Mouse (Mus musculus) forebrain, postnatal 0 days (tissue): Measurements from ENCODE around the gene Gm13090. TPM values are rescaled to one million over a fixed set of nuclear protein-coding genes. Genes with fewer than 3 reads are reported as not detected.

Experiments
- ATAC-seq: fragments of 200-750 bp; cut with Nextera tagmentation; 2 replicates; pipeline ENCODE4 v1.8.0; 2017; ENCODE audit warnings: mild to moderate bottlenecking, moderate library complexity
- DNase-seq: peaks from one replicate; pipeline ENCODE4 v3.0.0-alpha.2; 2015
- H3K27ac ChIP-seq: fragments of 300-500 bp; sonication (generic); 2 replicates; pipeline ENCODE4 v1.5.1; 2014; ENCODE audit warnings: low read depth, mild to moderate bottlenecking, antibody characterized with exemption, low read length, moderate library complexity, mixed read lengths
- H3K27me3 ChIP-seq: fragments of 300-500 bp; sonication (generic); 2 replicates; pipeline ENCODE4 v1.6.1; 2014; ENCODE audit warnings: mild to moderate bottlenecking, low read length, mixed read lengths; ENCODE audit not compliant: insufficient read depth
- H3K36me3 ChIP-seq: fragments of 300-500 bp; sonication (generic); 2 replicates; pipeline ENCODE4 v1.6.1; 2014; ENCODE audit warnings: mild to moderate bottlenecking, moderate library complexity; ENCODE audit not compliant: insufficient read depth
- H3K4me1 ChIP-seq: fragments of 300-500 bp; sonication (generic); 2 replicates; pipeline ENCODE4 v1.6.1; 2014; ENCODE audit warnings: antibody characterized with exemption; ENCODE audit not compliant: insufficient read depth
- H3K4me2 ChIP-seq: fragments of 300-500 bp; sonication (generic); 2 replicates; pipeline ENCODE4 v1.6.1; 2014; ENCODE audit warnings: low read depth, mild to moderate bottlenecking, moderate library complexity
- H3K4me3 ChIP-seq: fragments of 300-500 bp; sonication (generic); 2 replicates; pipeline ENCODE4 v1.5.1; 2014; ENCODE audit warnings: low read depth, low read length, mixed read lengths
- H3K9ac ChIP-seq: fragments of 300-500 bp; sonication (generic); 2 replicates; pipeline ENCODE4 v1.6.1; 2014; ENCODE audit warnings: mild to moderate bottlenecking
- H3K9me3 ChIP-seq: fragments of 300-500 bp; sonication (generic); 2 replicates; pipeline ENCODE4 v1.6.1; 2016; ENCODE audit warnings: low read length
- CTCF ChIP-seq: sonication (generic); IDR thresholded peaks from 2 replicates; pipeline ENCODE4 v1.5.1; 2016; ENCODE audit warnings: antibody characterized with exemption, control low read depth, low read depth
- WGBS: fragments of 180-500 bp; shearing (Covaris S2); extraction: QIAGEN DNeasy Blood & Tissue Kit; methylation state at CpG from one replicate; pipeline ENCODE4 v1.1.7; 2014; 5-methylcytosine and 5-hydroxymethylcytosine counted together
- polyA plus RNA-seq: library from polyadenylated mRNA; unstranded; fragments of >200 nt; fragmentation: Nextera tagmentation; extraction: Ambion mirVana; gene quantifications from 2 replicates; pipeline ENCODE4 v1.2.1, GENCODE M21; 2015
- total RNA-seq: library from RNA; depleted of rRNA; stranded (reverse); fragments of >200 nt; gene quantifications from 2 replicates; pipeline ENCODE4 v1.2.3, GENCODE M21; 2014

The Gm13090 gene
- total and polyA plus RNA-seq, 2 experiments from 2014 or later, result not detected

DNA sequence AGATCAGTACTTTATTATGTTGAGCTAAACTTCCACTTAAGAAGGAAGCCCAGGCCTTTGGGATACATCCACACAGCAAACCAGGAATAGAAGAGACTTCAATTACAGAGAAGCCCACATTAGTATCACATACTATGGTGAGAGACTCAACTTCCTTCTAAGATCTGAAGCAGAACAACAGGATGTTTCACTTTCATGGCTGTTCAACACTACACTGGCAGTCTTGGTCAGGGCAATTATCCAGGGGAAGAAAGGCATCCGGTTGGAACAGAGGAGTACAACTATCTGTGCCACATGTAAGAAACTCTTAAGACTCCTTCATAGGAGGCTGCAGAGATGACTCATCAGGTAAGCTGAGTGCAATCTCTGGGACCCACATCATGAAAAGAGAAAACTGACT is 38.2 kb upstream of the Gm13090 start:
- Histone ChIP-seq H3K9me3 (no peaks in the 10 kb centered on the region), H3K4me3 (no peak overlapping the region), H3K27me3 (no peaks in the 10 kb centered on the region), H3K4me2 (no peak overlapping the region), H3K4me1 (peaks cover 1% of the 10 kb centered on the region; the same call in 1 of the 2 replicates), H3K27ac (no peak overlapping the region), H3K36me3 (peaks cover 53% of the 10 kb centered on the region), H3K9ac (no peak overlapping the region)
- WGBS, result 89% methylated on average over 1 of the region's 1 CpGs
- ATAC-seq, result no peak
- DNase-seq, result no peak
- TF ChIP-seq CTCF, result no peak

DNA sequence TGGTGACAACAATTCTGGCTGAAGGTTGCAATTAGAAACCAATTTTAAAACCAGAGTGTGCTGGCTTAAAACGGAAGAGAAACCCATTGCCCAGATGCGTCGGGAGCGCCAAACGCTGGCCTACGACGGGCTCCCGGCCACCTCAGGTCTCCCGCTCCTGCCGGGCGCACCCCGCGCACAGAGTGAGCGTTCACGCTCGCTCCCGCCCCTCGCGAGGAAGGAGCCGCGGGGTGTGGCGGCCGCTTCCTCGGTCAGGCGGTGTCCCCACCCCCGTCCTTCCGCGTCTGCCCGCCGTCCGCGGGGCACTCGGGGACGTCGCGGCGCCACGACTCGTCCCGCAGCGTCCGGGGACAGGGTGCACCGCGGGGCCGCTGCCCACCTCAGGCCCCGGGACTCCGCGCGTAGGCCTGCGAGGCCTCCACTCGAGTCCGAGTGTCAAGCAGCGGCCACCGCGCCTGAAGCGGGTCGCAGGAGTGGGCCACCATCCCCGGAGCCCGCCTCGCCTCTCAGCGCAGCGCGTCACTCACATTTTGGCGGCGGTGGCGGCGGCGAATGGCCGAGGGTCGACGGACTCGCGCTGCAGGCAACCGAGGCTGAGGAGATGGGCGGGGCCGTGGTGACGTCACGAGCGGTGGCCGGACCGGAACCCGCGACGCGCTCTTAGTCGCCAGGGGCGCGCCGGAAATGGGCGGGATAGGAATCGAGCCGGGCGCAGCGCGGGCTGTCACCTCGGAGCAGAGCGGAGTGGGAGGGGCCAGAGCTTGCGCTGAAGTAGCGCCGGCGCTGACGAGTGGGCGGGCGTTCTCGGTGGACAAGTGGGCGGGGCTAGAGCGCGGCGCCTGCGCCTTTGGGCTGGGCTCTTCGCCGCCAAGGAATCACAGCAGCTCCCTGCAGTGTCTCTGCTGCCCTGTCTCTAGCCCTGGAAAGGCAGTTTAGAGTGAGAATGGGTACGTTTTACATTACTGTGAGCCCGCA is 31.7 kb upstream of the Gm13090 start, which contains the start of gene Vamp3:
TSS of gene Vamp3 (minus strand) at position 617 of the 975 bp plus-strand sequence.
- Histone ChIP-seq H3K4me3 (peak within 1 kb of the TSS; percentile 94), H3K4me1 (peaks cover 11% of the 10 kb centered on the region), H3K9me3 (no peaks in the 10 kb centered on the region), H3K27ac (peak within 1 kb of the TSS; percentile 94), H3K4me2 (peak within 1 kb of the TSS; percentile 68), H3K27me3 (no peaks in the 10 kb centered on the region), H3K9ac (peak within 1 kb of the TSS; percentile 92), H3K36me3 (peaks cover 23% of the 10 kb centered on the region)
- peak; percentile 100 for DNase-seq
- WGBS, result under 1% methylated on average over 113 of the region's 114 CpGs
- no peak; the same call in 1 of the 2 replicates for TF ChIP-seq CTCF
- peak; percentile 99 for ATAC-seq

DNA sequence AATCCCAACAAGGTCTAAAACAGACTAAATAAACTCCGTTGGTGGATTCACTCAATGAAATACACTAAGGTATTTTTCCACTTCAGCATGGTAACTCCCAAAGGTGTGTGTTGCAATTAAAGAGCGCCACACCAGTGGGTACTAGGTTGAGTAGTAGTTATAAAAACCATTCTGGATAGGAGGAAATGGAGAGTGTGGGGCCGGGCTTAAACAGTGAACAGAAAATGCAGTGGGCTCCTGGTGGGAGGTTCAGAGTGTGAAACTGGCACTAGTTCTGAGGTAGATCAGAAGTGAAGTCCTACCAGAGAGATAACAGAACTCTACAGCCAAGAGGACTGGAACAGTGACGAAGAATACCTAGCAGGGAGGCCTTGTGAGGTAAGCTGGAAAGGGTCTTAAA is 30.7 kb upstream of the Gm13090 start:
- Histone ChIP-seq H3K9me3 (no peaks in the 10 kb centered on the region), H3K4me2 (peak overlapping the region; percentile 68), H3K9ac (0 out of 2 replicates have a peak overlapping the region, but pooled peaks have one; percentile 92), H3K4me1 (peaks cover 11% of the 10 kb centered on the region), H3K36me3 (peaks cover 24% of the 10 kb centered on the region), H3K27me3 (no peaks in the 10 kb centered on the region), H3K27ac (peak overlapping the region; percentile 94), H3K4me3 (no peak overlapping the region)
- DNase-seq (no peak), ATAC-seq (no peak)
- 75% methylated on average over 4 of the region's 4 CpGs for WGBS
- TF ChIP-seq CTCF, result no peak

DNA sequence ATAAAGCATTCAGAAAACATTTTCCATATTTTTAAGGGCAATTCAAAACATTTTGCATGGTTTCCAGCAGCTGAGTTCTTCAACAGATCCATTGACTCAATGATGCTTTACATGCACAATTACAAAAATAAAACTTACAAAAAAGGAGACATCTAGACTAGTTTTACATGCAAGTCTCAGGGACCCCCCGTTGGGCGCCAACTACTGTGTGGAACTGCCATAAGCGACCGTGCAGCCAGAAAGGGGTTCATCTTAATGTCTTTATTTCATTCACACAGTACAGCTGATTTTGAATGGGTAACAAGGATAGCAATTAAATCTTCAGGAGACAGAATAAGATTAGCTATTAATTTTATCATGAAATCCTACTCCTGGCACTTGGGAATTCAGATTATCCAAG is 29.8 kb upstream of the Gm13090 start:
- TF ChIP-seq CTCF, result no peak
- no peak overlapping the region for H3K4me3 ChIP-seq
- DNase-seq (no peak), ATAC-seq (no peak)
- no peak overlapping the region for H3K4me2 ChIP-seq
- WGBS, result 80% methylated on average over 4 of the region's 4 CpGs
- H3K36me3 ChIP-seq, result peaks cover 27% of the 10 kb centered on the region
- no peaks in the 10 kb centered on the region for H3K27me3 ChIP-seq
- H3K27ac ChIP-seq, result no peak overlapping the region
- peaks cover 11% of the 10 kb centered on the region for H3K4me1 ChIP-seq
- no peak overlapping the region for H3K9ac ChIP-seq
- H3K9me3 ChIP-seq, result no peaks in the 10 kb centered on the region

DNA sequence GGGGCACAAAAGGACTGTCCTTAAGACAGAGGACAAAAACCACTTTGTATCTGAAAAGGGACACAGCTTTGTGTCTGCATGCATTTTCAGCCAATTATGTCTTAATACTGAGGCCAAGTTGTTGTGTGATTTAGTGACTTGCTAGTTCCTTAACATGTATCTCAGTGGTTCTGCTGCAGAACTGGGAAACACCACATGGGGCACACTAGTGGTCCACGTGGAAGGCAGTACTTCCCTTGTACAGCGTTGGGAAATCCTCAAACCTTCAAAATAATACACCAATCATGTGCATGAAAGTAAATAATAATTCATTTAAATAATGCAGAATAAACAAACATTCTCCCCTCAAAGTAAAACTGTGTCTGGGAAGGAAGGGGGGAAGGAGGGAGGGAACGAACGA is 20.6 kb upstream of the Gm13090 start:
- H3K4me1 ChIP-seq, result no peaks in the 10 kb centered on the region
- 65% methylated on average over 4 of the region's 4 CpGs for WGBS
- peaks cover 76% of the 10 kb centered on the region for H3K36me3 ChIP-seq
- H3K4me2 ChIP-seq, result no peak overlapping the region
- no peaks in the 10 kb centered on the region for H3K9me3 ChIP-seq
- H3K4me3 ChIP-seq, result no peak overlapping the region
- peak; percentile 55 for TF ChIP-seq CTCF
- ATAC-seq (peak; percentile 60; the same call in 1 of the 2 replicates), DNase-seq (no peak)
- no peak overlapping the region for H3K27ac ChIP-seq
- H3K9ac ChIP-seq, result no peak overlapping the region
- H3K27me3 ChIP-seq, result no peaks in the 10 kb centered on the region

DNA sequence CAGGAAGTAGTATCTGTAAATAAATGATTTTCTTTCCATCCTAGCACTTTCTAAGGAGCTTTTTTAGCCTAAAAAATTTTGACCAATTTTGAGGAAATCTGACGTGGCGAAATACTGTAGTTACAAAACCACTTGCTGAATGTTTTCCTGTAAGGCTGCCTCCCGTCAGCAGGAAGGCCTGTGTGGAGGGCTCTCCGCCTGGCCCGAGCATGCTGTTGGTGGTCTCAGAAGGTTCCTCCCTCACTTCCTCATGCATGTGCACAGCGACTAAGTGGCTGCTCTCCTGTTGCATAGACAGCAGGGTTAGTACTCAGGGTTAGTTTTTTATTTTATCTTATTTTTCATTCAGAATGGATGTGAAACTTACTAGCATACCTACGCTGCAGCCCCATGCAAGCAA is 18.4 kb upstream of the Gm13090 start:
- no peak overlapping the region for H3K27ac ChIP-seq
- H3K36me3 ChIP-seq, result peaks cover 92% of the 10 kb centered on the region
- H3K27me3 ChIP-seq, result no peaks in the 10 kb centered on the region
- no peaks in the 10 kb centered on the region for H3K4me1 ChIP-seq
- no peak for ATAC-seq
- no peaks in the 10 kb centered on the region for H3K9me3 ChIP-seq
- 92% methylated on average over 7 of the region's 7 CpGs for WGBS
- no peak overlapping the region for H3K4me3 ChIP-seq
- H3K9ac ChIP-seq, result no peak overlapping the region
- DNase-seq, result no peak
- no peak for TF ChIP-seq CTCF
- H3K4me2 ChIP-seq, result no peak overlapping the region

DNA sequence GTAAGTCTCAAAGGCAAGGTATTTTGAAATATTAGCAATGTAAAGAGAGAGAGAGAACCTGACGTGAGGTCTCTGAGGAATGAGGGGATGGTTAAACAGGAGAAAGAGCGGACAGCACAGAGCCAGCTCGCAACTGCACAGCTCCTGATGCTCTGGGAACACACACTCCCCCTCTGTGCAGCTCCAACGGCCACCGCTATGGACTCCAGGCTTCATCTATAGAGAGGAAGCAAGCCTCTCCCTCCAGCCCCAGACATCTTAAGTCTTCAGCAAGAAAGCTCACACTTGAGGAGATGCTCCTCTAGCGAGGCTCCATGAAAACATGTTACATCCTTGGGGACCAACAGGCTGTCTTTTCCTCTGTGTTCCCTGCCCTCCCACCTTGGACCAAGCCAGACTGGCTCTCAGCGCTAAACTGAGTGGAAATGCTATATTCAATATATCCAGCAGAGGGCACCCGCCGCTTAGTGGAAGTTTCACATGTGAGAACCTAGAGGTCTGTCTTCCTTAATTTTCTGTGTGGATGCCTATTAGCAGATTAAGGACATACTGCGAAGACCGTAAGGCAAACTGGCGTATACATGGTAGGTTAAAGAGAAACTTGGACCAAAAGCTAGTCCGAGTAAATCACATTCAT is 16.1 kb upstream of the Gm13090 start:
- ATAC-seq (peak; percentile 86), DNase-seq (peak; percentile 87)
- no peak overlapping the region for H3K9ac ChIP-seq
- H3K4me3 ChIP-seq, result no peak overlapping the region
- no peak overlapping the region for H3K4me2 ChIP-seq
- H3K27ac ChIP-seq, result no peak overlapping the region
- H3K27me3 ChIP-seq, result no peaks in the 10 kb centered on the region
- H3K36me3 ChIP-seq, result peaks cover 95% of the 10 kb centered on the region
- H3K4me1 ChIP-seq, result no peaks in the 10 kb centered on the region
- no peaks in the 10 kb centered on the region for H3K9me3 ChIP-seq
- peak; percentile 90 for TF ChIP-seq CTCF
- 52% methylated on average over 13 of the region's 13 CpGs for WGBS
